Mouse (Mus musculus): Measurements from ENCODE around the gene Dhx32.
A peak's percentile ranks its signal among the peaks of the same experiment; 100 is the strongest.

Dhx32 gene

GRCm38 (mm10) chr7:133782717-133783435 lies at the start of gene Dhx32:
Dhx32 (minus strand) TSS chr7:133782726.
- peak; percentile 53 to 83 for DNase-seq (ENCODE audit: low spot score in 2 of 2)

- DNase-seq (ENCODE audit: low spot score in 2 of 2), result no peak
Observed at GRCm38 (mm10) chr7:133829579-133829978, 47.1 kb upstream of the Dhx32 start.

DNA sequence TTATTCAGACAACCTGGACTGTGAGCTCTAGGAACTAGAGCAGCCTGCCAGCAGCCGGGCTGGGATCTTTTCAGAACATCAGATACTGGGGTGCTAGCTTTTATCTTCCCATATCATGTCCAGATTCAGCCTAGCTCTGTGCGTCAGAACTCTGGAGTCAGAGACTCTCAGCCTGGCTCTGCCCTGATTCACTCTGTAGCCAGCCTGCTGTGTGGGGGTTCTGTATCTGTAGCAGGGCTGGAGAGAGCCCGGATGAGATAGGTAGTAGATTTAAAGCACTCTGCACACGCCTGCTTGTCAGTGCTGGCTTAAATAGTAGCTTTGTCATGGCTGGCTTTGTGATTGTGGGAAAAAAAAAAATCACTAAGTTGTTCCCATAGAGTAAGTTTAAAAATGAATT lies 46.0 kb upstream of the Dhx32 start:
- no peak for DNase-seq (ENCODE audit: low spot score in 2 of 2)

- peak; percentile 15 to 48 for DNase-seq (ENCODE audit: low spot score in 2 of 2)
Observed at GRCm38 (mm10) chr7:133824579-133824978, 42.1 kb upstream of the Dhx32 start.

GRCm38 (mm10) chr7:133823751-133824150 lies 41.2 kb upstream of the Dhx32 start:
- peak in 1 of 2 experiments; percentile 17 for DNase-seq (ENCODE audit: low spot score in 2 of 2)

DNA sequence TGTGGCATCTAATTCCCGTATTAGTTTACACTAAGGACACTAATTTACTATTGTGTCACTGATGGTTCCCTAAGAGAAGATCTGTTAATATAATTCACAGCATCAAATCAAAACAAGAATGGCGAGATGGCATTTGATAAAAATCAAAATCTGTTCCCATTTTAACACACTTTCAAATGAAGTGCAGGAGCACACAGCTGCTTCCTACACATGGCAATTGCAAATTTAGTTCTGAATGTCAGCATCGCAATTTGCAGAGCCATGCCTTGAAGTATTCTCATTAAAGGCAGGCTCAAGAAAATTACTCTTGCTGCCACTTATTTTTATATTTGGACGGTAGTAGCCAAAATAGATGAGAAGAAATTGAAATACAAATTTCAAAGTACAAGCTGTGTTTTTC lies 30.8 kb upstream of the Dhx32 start:
- DNase-seq (ENCODE audit: low spot score in 2 of 2), result no peak

- no peak for DNase-seq (ENCODE audit: low spot score in 2 of 2)
Observed at GRCm38 (mm10) chr7:133812927-133813326, 30.4 kb upstream of the Dhx32 start.

GRCm38 (mm10) chr7:133805614-133806175 lies 23.2 kb upstream of the Dhx32 start:
- peak in 1 of 2 experiments; percentile 46 for DNase-seq (ENCODE audit: low spot score in 2 of 2)

- no peak for DNase-seq (ENCODE audit: low spot score in 2 of 2)
Observed at GRCm38 (mm10) chr7:133801823-133802222, 19.3 kb upstream of the Dhx32 start.

GRCm38 (mm10) chr7:133799928-133800327 lies 17.4 kb upstream of the Dhx32 start:
- DNase-seq (ENCODE audit: low spot score in 2 of 2), result no peak

- DNase-seq (ENCODE audit: low spot score in 2 of 2), result no peak
Observed at GRCm38 (mm10) chr7:133794720-133795119, 12.2 kb upstream of the Dhx32 start.

- DNase-seq (ENCODE audit: low spot score in 2 of 2), result no peak
Observed at GRCm38 (mm10) chr7:133793248-133794131, 11.0 kb upstream of the Dhx32 start.

GRCm38 (mm10) chr7:133792771-133793170 lies 10.2 kb upstream of the Dhx32 start:
- DNase-seq (ENCODE audit: low spot score in 2 of 2), result no peak

GRCm38 (mm10) chr7:133790608-133791229 lies 8.2 kb upstream of the Dhx32 start:
- DNase-seq (ENCODE audit: low spot score in 2 of 2), result no peak

- DNase-seq (ENCODE audit: low spot score in 2 of 2), result no peak
Observed at GRCm38 (mm10) chr7:133790171-133790570, 7.6 kb upstream of the Dhx32 start.

GRCm38 (mm10) chr7:133788147-133788546 lies 5.6 kb upstream of the Dhx32 start:
- no peak for DNase-seq (ENCODE audit: low spot score in 2 of 2)

DNA sequence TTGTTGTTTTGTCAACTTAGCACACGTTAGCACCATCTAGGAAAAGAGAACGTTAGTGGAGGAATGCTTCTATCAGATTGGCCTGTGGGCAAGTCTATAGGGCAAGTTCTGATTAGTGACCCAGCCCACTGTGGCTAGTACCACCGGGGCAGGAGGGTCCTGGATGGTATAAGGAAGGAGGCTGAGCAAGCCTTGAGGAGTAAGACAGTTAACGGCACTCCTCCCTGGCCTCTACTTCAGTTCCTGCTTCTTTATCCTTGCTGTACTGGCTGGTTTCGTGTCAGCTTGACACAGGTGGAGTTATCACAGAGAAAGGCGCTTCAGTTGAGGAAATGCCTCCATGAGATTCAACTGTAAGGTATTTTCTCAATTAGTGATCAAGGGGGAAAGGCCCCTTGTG lies 5.0 kb upstream of the Dhx32 start:
- DNase-seq (ENCODE audit: low spot score in 2 of 2), result no peak

DNA sequence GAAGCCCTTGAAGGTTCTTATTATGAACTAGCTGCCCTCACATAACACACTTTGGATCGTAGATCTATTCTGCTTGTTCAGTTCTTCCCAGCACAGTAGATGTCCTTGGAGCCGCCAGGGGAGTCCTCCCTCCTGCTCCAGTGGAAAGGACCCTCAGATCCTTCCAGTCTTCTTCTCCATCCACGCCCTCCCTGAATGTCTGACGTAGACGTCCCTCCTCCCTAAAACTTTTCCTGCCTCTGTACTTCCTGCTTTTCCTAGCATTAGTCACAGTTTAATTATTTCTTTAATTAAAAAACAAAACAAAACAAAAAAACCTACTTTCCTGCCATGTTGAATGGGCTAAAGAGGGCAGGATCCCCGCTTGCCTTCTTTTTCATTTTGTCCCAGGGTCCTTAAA lies 535 bp downstream of the Dhx32 start:
- DNase-seq (ENCODE audit: low spot score in 2 of 2), result no peak

- DNase-seq (ENCODE audit: low spot score in 2 of 2), result no peak
Observed at GRCm38 (mm10) chr7:133781583-133781982, 943 bp downstream of the Dhx32 start.

DNA sequence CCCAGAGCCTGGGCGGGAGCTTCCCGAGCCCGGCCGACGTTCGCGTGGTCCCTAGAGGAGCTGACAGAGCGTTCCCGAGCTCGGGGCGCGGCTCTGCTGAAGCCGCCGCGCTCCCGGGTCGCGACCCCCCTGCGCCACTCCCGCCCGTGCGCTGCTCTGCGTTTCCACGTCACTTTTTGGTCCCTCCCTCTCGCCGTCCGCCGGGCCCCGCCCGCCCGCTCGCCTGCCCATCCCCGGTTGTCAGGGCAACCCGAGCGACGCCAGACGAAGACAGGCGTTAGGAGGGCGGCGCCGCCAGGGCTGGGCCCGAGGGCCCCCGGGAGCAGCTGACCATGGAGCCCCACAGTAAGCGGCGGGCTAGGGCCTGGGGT lies 5.9 kb downstream of the Dhx32 start, which contains the start of gene Fank1:
Gene Fank1, plus strand, starts transcription at position 236 of the 371 bp plus-strand sequence.
- peak; percentile 87 to 94 for DNase-seq (ENCODE audit: low spot score in 2 of 2)

DNA sequence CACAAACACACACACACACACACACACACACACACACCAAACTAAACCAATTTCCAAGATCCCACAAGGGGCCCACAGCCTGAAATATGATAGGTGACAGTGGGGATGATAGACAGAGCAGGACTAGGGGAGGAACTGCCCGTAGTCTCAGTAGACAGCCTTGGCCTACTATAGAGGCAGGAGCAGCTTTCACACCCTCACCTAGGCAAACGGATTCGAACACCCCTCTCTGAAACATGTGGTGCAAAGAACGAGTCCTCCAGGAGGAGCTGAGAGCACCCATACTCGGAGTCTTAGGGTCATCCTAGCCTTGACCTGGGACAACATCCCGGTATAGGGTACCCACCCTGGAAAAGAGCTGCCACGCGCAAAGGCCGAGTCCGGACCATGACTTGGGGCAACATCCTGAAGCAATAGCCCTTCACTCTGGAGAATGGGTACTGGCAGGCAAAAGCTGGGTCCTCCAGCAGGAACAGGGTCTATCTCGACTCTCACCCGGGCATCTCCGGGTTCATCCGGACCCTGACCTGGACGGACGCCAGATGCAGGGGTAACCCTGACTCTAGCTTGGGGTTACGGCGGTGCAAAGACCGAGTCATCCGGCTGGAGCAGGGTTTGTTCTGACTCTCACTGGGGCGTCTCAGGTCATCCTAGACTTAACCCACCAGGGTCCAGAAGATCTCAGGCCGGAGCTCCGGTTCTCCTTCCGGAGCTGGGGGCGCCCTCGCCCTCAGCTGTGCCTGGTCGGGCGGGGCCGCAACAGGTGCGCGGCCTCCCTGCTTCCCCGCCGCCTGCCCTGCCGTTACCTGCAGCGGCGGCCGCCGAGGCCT lies 6.5 kb downstream of the Dhx32 start:
- DNase-seq (ENCODE audit: low spot score in 2 of 2), result peak in 1 of 2 experiments; percentile 52
